Mouse (Mus musculus) myocyte (in vitro differentiated cells): ENCODE results near the gene Sec31b.

Source experiments
- MAX ChIP-seq: IDR thresholded peaks from one replicate; pipeline ENCODE4 v1.6.1; 2011; ENCODE audit warnings: low read depth, mild to moderate bottlenecking, control low read depth
- POLR2A ChIP-seq: IDR thresholded peaks from one replicate; pipeline ENCODE4 v1.6.1; 2011; ENCODE audit warnings: low read depth, mild to moderate bottlenecking, control low read depth, moderate library complexity; ENCODE audit not compliant: insufficient read length
- POLR2AphosphoS2 ChIP-seq: IDR thresholded peaks from one replicate; pipeline ENCODE4 v1.6.1; 2011; ENCODE audit warnings: low read depth, control low read depth; ENCODE audit not compliant: insufficient read length

GRCm38 (mm10) chr19:44590992-44591391 lies 45.3 kb upstream of the Sec31b start:
- TF ChIP-seq MAX: no peak
- no peak for TF ChIP-seq POLR2A
- TF ChIP-seq POLR2AphosphoS2: no peak
